Comparison of ENCODE assay signal across 17 mouse cellular contexts in genomic region chr3:99261371-99261791, GRCm38 (mm10). TPM values are rescaled to one million over a fixed set of nuclear protein-coding genes. Genes with fewer than 3 reads are reported as not detected.
DNase-seq lines count a peak whose midpoint lies in the region; ATAC-seq and TF ChIP-seq lines count a peak whose summit lies in the region.
"Had no signal": no experiment of that assay in that cellular context is flagged by ENCODE, and none has a peak within 500 bp of the region (broad histone marks: within the 10 kb centered on the region; RNA-seq: fewer than 3 reads in every experiment).

No protein-coding gene starts in this region.

- H3K27ac ChIP-seq in intestine, embryonic 14.5 days (ENCODE audit: low read depth), result no peak overlapping the region
- H3K27ac ChIP-seq in intestine, embryonic 15.5 days, result no peak overlapping the region
- H3K27ac ChIP-seq in embryonic facial prominence, embryonic 10.5 days (replicated peaks), result no peak overlapping the region
- H3K27ac ChIP-seq in limb, embryonic 13.5 days, result peak overlapping the region; percentile 75
- H3K27ac ChIP-seq in layer of hippocampus, adult 2 months, result no peak overlapping the region

- no peak for TF ChIP-seq CTCF in brain, embryonic 14.5 days (IDR thresholded peaks at IDR 0.05; ENCODE audit: borderline replicate concordance, extremely low read depth, insufficient read depth, insufficient read length)
- TF ChIP-seq CTCF in layer of hippocampus, adult 2 months (conservative IDR thresholded peaks at IDR 0.05), result no peak

- WGBS in intestine, embryonic 14.5 days, result under 1% methylated on average over 18 of the region's 18 CpGs
- 1% methylated on average over 18 of the region's 18 CpGs for WGBS in intestine, embryonic 15.5 days
- WGBS in embryonic facial prominence, embryonic 10.5 days, result under 1% methylated on average over 18 of the region's 18 CpGs
- 7% methylated on average over 18 of the region's 18 CpGs for WGBS in limb, embryonic 13.5 days

- no peaks in the 10 kb centered on the region for H3K4me1 ChIP-seq in intestine, embryonic 14.5 days (replicated peaks; ENCODE audit: control insufficient read depth, insufficient read depth, low read length)
- H3K4me1 ChIP-seq in intestine, embryonic 15.5 days (replicated peaks), result no peaks in the 10 kb centered on the region
- peaks cover 19% of the 10 kb centered on the region for H3K4me1 ChIP-seq in embryonic facial prominence, embryonic 10.5 days
- H3K4me1 ChIP-seq in limb, embryonic 13.5 days, result peaks cover 73% of the 10 kb centered on the region

- no peaks in the 10 kb centered on the region for H3K9me3 ChIP-seq in intestine, embryonic 14.5 days (ENCODE audit: control insufficient read depth, low read length)
- H3K9me3 ChIP-seq in intestine, embryonic 15.5 days, result no peaks in the 10 kb centered on the region; the same call in 1 of the 2 replicates
- no peaks in the 10 kb centered on the region for H3K9me3 ChIP-seq in embryonic facial prominence, embryonic 10.5 days
- no peaks in the 10 kb centered on the region for H3K9me3 ChIP-seq in limb, embryonic 13.5 days

- H3K36me3 ChIP-seq in intestine, embryonic 14.5 days (ENCODE audit: control insufficient read depth, insufficient read depth, low read length), result no peaks in the 10 kb centered on the region
- H3K36me3 ChIP-seq in intestine, embryonic 15.5 days, result no peaks in the 10 kb centered on the region
- no peaks in the 10 kb centered on the region for H3K36me3 ChIP-seq in embryonic facial prominence, embryonic 10.5 days (replicated peaks)
- peaks cover 9% of the 10 kb centered on the region for H3K36me3 ChIP-seq in limb, embryonic 13.5 days

- H3K9ac ChIP-seq in intestine, embryonic 14.5 days (ENCODE audit: low read length), result no peak overlapping the region
- no peak overlapping the region for H3K9ac ChIP-seq in intestine, embryonic 15.5 days
- peak overlapping the region; percentile 74 for H3K9ac ChIP-seq in limb, embryonic 13.5 days

- H3K4me2 ChIP-seq in intestine, embryonic 14.5 days (ENCODE audit: low read length), result no peak overlapping the region
- H3K4me2 ChIP-seq in intestine, embryonic 15.5 days (replicated peaks), result no peak overlapping the region
- peak overlapping the region; percentile 66 for H3K4me2 ChIP-seq in limb, embryonic 13.5 days (replicated peaks)

- TF ChIP-seq POLR2A in brain, embryonic 14.5 days (IDR thresholded peaks at IDR 0.05; ENCODE audit: borderline replicate concordance, extremely low read depth, insufficient read depth, insufficient read length, poor library complexity, severe bottlenecking), result no peak

- no peak overlapping the region for H3K4me3 ChIP-seq in intestine, embryonic 14.5 days (ENCODE audit: low read depth, low read length)
- no peak overlapping the region for H3K4me3 ChIP-seq in intestine, embryonic 15.5 days (replicated peaks)
- H3K4me3 ChIP-seq in embryonic facial prominence, embryonic 10.5 days, result 0 out of 2 replicates have a peak overlapping the region, but pooled peaks have one; percentile 8
- peak overlapping the region; percentile 37 for H3K4me3 ChIP-seq in limb, embryonic 13.5 days
- no peak overlapping the region for H3K4me3 ChIP-seq in layer of hippocampus, adult 2 months

- DNase-seq in intestine, embryonic 14.5 days (ENCODE audit: low spot score), result peak; percentile 67
- DNase-seq in brain, embryonic 14.5 days (ENCODE audit: low read depth), result peak; percentile 36
- peak; percentile 54 for DNase-seq in embryonic facial prominence, embryonic 10.5 days (ENCODE audit: low spot score)
- no peak for DNase-seq in layer of hippocampus, adult 2 months (ENCODE audit: low spot score in 2 of 2)
- no peak for DNase-seq in natural killer cell, adult 2 months (ENCODE audit: low spot score in 2 of 2)
- DNase-seq: adrenal gland, postnatal 36 days; cerebellum, adult 9-11 months; lung, postnatal 4 days; thymus, adult 2 months had no signal

- peaks cover 100% of the 10 kb centered on the region for H3K27me3 ChIP-seq in intestine, embryonic 14.5 days (replicated peaks; ENCODE audit: control insufficient read depth, insufficient read depth, low read length)
- H3K27me3 ChIP-seq in intestine, embryonic 15.5 days (replicated peaks), result peaks cover 82% of the 10 kb centered on the region
- H3K27me3 ChIP-seq in embryonic facial prominence, embryonic 10.5 days (replicated peaks; ENCODE audit: low read depth, poor library complexity, severe bottlenecking), result peaks cover 100% of the 10 kb centered on the region
- peaks cover 19% of the 10 kb centered on the region; the same call in 1 of the 2 replicates for H3K27me3 ChIP-seq in limb, embryonic 13.5 days

- ATAC-seq in intestine, embryonic 14.5 days (replicated peaks; ENCODE audit: low FRiP score, low TSS enrichment, low read depth), result no peak
- ATAC-seq in intestine, embryonic 15.5 days, result no peak
- ATAC-seq in limb, embryonic 13.5 days (ENCODE audit: low FRiP score, low read depth), result no peak
- ATAC-seq: activated CD4-positive, CD25-positive, alpha-beta regulatory T cell, adult 4 months; forebrain, embryonic 14.5 days had no signal

RNA-seq across cellular contexts. Expression of gene Tbx15, which starts 21.2 kb away (rescaled TPM):
- 0.12 TPM in 1 of 2 replicates, not detected in the other for polyA plus RNA-seq in intestine, embryonic 14.5 days (2014; fragmentation: Nextera tagmentation; extraction: Ambion mirVana)
- polyA plus RNA-seq in intestine, embryonic 15.5 days (2015; fragmentation: Nextera tagmentation; extraction: Ambion mirVana), result 0.04 TPM in 2 replicates
- 3.1 and 4.2 TPM in 2 replicates for polyA plus RNA-seq in brain, embryonic 14.5 days (2012; rRNA removed)
- 1.6 and 2.5 TPM in 2 replicates for polyA plus RNA-seq in embryonic facial prominence, embryonic 10.5 days (2016; fragmentation: Nextera tagmentation; extraction: Ambion mirVana)
- 26.3 and 28.0 TPM in 2 replicates for polyA plus RNA-seq in limb, embryonic 13.5 days (2015; fragmentation: Nextera tagmentation; extraction: Ambion mirVana)
- total RNA-seq in layer of hippocampus, adult 2 months (2021), result under 1 TPM; 0.44 to 0.81 TPM
- total RNA-seq: monocyte, adult 5-6 weeks; neutrophil, adult 5-6 weeks had no signal
- polyA plus RNA-seq: activated CD4-positive, CD25-positive, alpha-beta regulatory T cell, adult 4 months; kidney, embryonic 14.5 days; small intestine, adult 2 months had no signal

Comparison
In these comparisons a context has a peak if more than half of its experiments do, and no peak if none do; other contexts are left out.
1. DNase-seq: peak in intestine, embryonic 14.5 days (single experiment), brain, embryonic 14.5 days (single experiment) and embryonic facial prominence, embryonic 10.5 days (single experiment); none in layer of hippocampus, adult 2 months (0 of 2) and natural killer cell, adult 2 months (0 of 2).
2. H3K4me3 ChIP-seq: peak in embryonic facial prominence, embryonic 10.5 days (single experiment) and limb, embryonic 13.5 days (single experiment); none in intestine, embryonic 14.5 days (single experiment), intestine, embryonic 15.5 days (single experiment) and layer of hippocampus, adult 2 months (single experiment).